Mouse (Mus musculus) ES-CJ7 (cell line): ENCODE results near the gene Tmem223.
"Not testable (repeated sequence)": the region's sequence is repeated elsewhere in the genome, so short reads cannot be mapped to it uniquely, and the experiment has no call there.

Source experiments
- DNase-seq: peaks from one replicate; pipeline ENCODE4 v3.0.0; 2011; ENCODE audit warnings: low read depth, low spot score

The Tmem223 gene

GRCm38 (mm10) chr19:8770567-8771270 lies at the start of gene Tmem223:
Tmem223 (plus strand) TSS chr19:8770996.
- peak; percentile 77 for DNase-seq

GRCm38 (mm10) chr19:8721378-8721777 lies 49.4 kb upstream of the Tmem223 start:
- no peak for DNase-seq

- DNase-seq = no peak
Measured at GRCm38 (mm10) chr19:8722021-8722420, 48.8 kb upstream of the Tmem223 start.

GRCm38 (mm10) chr19:8722559-8722906 lies 48.3 kb upstream of the Tmem223 start:
- no peak for DNase-seq

GRCm38 (mm10) chr19:8722907-8723573 lies 47.8 kb upstream of the Tmem223 start, which contains the start of gene Slc3a2:
Slc3a2 (minus strand) TSS chr19:8723369.
- peak; percentile 99 for DNase-seq

GRCm38 (mm10) chr19:8723574-8724346 lies 47.0 kb upstream of the Tmem223 start:
- no peak for DNase-seq

- DNase-seq = no peak
Measured at GRCm38 (mm10) chr19:8724392-8724791, 46.4 kb upstream of the Tmem223 start.

GRCm38 (mm10) chr19:8725081-8725613 lies 45.6 kb upstream of the Tmem223 start:
- no peak for DNase-seq

GRCm38 (mm10) chr19:8726609-8727390 lies 44.0 kb upstream of the Tmem223 start:
- DNase-seq = no peak

- DNase-seq = peak; percentile 61
Measured at GRCm38 (mm10) chr19:8727495-8728114, 43.2 kb upstream of the Tmem223 start.

GRCm38 (mm10) chr19:8728335-8729099 lies 42.3 kb upstream of the Tmem223 start:
- not testable (repeated sequence) for DNase-seq

GRCm38 (mm10) chr19:8734334-8734733 lies 36.5 kb upstream of the Tmem223 start:
- no peak for DNase-seq

- DNase-seq = peak; percentile 90
Measured at GRCm38 (mm10) chr19:8735389-8736159, 35.2 kb upstream of the Tmem223 start, which contains the start of gene Wdr74. Wdr74 (plus strand) TSS chr19:8735827.

- peak; percentile 58 for DNase-seq
Measured at GRCm38 (mm10) chr19:8736160-8736467, 34.7 kb upstream of the Tmem223 start.

GRCm38 (mm10) chr19:8738911-8739310 lies 31.9 kb upstream of the Tmem223 start:
- DNase-seq = no peak

- DNase-seq = no peak
Measured at GRCm38 (mm10) chr19:8739646-8740045, 31.1 kb upstream of the Tmem223 start.

- DNase-seq = peak; percentile 32
Measured at GRCm38 (mm10) chr19:8740603-8741002, 30.2 kb upstream of the Tmem223 start, which contains the start of gene 1700092M07Rik. 1700092M07Rik (plus strand) TSS chr19:8740718.

GRCm38 (mm10) chr19:8741243-8741869 lies 29.4 kb upstream of the Tmem223 start, which contains the start of gene Stx5a:
Stx5a (plus strand) TSS chr19:8741413.
- peak; percentile 98 for DNase-seq

GRCm38 (mm10) chr19:8742176-8742575 lies 28.6 kb upstream of the Tmem223 start:
- no peak for DNase-seq
